Mouse (Mus musculus) stomach, embryonic 14.5 days (tissue): Measurements from ENCODE around the gene Tmem50b. TPM values are rescaled to one million over a fixed set of nuclear protein-coding genes. Genes with fewer than 3 reads are reported as not detected.
"Not testable (repeated sequence)": the region's sequence is repeated elsewhere in the genome, so short reads cannot be mapped to it uniquely, and the experiment has no call there.

ENCODE experiments used
- ATAC-seq: fragments of 200-750 bp; cut with Nextera tagmentation; 2 replicates; pipeline ENCODE4 v1.8.0; 2017; ENCODE audit warnings: low read depth, moderate TSS enrichment; ENCODE audit not compliant: insufficient number of reproducible peaks, insufficient read depth, low FRiP score
- H3K27ac ChIP-seq: fragments of 300-500 bp; sonication (generic); 2 replicates; pipeline ENCODE4 v1.5.1; 2014; ENCODE audit warnings: mild to moderate bottlenecking, low read length, moderate library complexity, mixed read lengths
- H3K27me3 ChIP-seq: fragments of 300-500 bp; sonication (generic); 2 replicates; pipeline ENCODE4 v1.6.1; 2014; ENCODE audit warnings: low read length, control low read depth, mixed read lengths; ENCODE audit not compliant: control insufficient read depth, insufficient read depth
- H3K36me3 ChIP-seq: fragments of 300-500 bp; sonication (generic); 2 replicates; pipeline ENCODE4 v1.6.1; 2014; ENCODE audit warnings: mild to moderate bottlenecking, control low read depth, low read length, moderate library complexity, mixed read lengths; ENCODE audit not compliant: control insufficient read depth, insufficient read depth
- H3K4me1 ChIP-seq: fragments of 300-500 bp; sonication (generic); 2 replicates; pipeline ENCODE4 v1.6.1; 2014; ENCODE audit warnings: low read length, control low read depth, mixed read lengths; ENCODE audit not compliant: control insufficient read depth, insufficient read depth
- H3K4me2 ChIP-seq: fragments of 300-500 bp; sonication (generic); replicated peaks from 2 replicates; pipeline ENCODE4 v1.6.1; 2014; ENCODE audit warnings: low read depth, low read length, control low read depth
- H3K4me3 ChIP-seq: fragments of 300-500 bp; sonication (generic); 2 replicates; pipeline ENCODE4 v1.5.1; 2014; ENCODE audit warnings: low read depth, low read length, control low read depth
- H3K9ac ChIP-seq: fragments of 300-500 bp; sonication (generic); replicated peaks from 2 replicates; pipeline ENCODE4 v1.6.1; 2014; ENCODE audit warnings: low read depth, mild to moderate bottlenecking, control low read depth, low read length, moderate library complexity, mixed read lengths
- H3K9me3 ChIP-seq: fragments of 300-500 bp; sonication (generic); 2 replicates; pipeline ENCODE4 v1.6.1; 2016; ENCODE audit warnings: low read depth, low read length, control low read depth; ENCODE audit not compliant: control insufficient read depth
- WGBS: fragments of 180-500 bp; shearing (Covaris S2); extraction: QIAGEN DNeasy Blood & Tissue Kit; methylation state at CpG from one replicate; pipeline ENCODE4 v1.1.7; 2014; 5-methylcytosine and 5-hydroxymethylcytosine counted together
- polyA plus RNA-seq: library from polyadenylated mRNA; unstranded; fragments of >200 nt; fragmentation: Nextera tagmentation; extraction: Ambion mirVana; gene quantifications from 2 replicates; pipeline ENCODE4 v1.2.1, GENCODE M21; 2014

The Tmem50b gene
- polyA plus RNA-seq, 1 experiment from 2014 or later = 29.7 TPM

DNA sequence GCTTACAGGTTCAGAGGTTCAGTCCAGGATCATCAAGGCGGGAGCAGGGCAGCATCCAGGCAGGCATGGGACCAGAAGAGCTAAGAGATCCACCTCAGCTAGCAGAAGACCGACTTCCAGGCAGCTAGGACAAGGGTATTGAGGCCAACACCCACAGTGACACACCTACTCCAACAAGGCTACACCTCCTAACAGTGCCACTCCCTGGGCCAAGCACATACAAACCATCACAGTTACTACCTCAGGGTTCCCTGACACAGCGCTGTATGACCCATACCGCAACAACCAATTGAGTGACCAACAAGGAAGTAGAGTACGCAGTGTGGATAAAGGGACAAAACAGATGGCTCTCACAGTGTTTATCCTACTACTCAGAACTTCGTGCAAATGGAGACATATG is 61.2 kb downstream of the Tmem50b start:
- H3K36me3 ChIP-seq = no peaks in the 10 kb centered on the region
- H3K4me1 ChIP-seq = no peaks in the 10 kb centered on the region
- H3K27me3 ChIP-seq = no peaks in the 10 kb centered on the region
- no peak overlapping the region for H3K4me2 ChIP-seq
- H3K27ac ChIP-seq = no peak overlapping the region
- WGBS = 84% methylated on average over 6 of the region's 6 CpGs
- H3K9me3 ChIP-seq = no peaks in the 10 kb centered on the region
- ATAC-seq = no peak
- no peak overlapping the region for H3K4me3 ChIP-seq
- H3K9ac ChIP-seq = no peak overlapping the region

DNA sequence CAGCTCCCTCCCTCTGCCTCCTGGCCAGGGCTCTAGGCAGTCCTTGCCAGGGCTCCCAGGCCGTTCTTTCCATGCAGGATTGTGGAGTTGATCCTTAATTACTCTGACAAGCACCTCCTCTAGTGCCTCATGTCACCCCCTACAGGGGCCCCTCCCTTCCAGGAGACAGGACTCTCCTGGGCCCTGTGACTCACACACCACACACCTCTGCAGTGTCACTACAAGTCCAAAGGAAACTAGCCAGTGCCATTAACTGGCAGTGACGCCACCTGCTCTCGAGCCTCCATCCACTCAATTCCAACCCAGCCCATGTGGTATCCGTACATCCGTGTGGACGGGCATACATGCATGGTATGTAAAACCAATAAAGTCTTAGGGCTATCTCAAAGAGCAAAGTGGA is 62.7 kb downstream of the Tmem50b start:
- no peaks in the 10 kb centered on the region for H3K9me3 ChIP-seq
- ATAC-seq = no peak
- H3K4me2 ChIP-seq = no peak overlapping the region
- 77% methylated on average over 6 of the region's 6 CpGs for WGBS
- no peak overlapping the region for H3K4me3 ChIP-seq
- H3K4me1 ChIP-seq = no peaks in the 10 kb centered on the region
- H3K27me3 ChIP-seq = no peaks in the 10 kb centered on the region
- no peaks in the 10 kb centered on the region for H3K36me3 ChIP-seq
- H3K9ac ChIP-seq = no peak overlapping the region
- H3K27ac ChIP-seq = no peak overlapping the region

DNA sequence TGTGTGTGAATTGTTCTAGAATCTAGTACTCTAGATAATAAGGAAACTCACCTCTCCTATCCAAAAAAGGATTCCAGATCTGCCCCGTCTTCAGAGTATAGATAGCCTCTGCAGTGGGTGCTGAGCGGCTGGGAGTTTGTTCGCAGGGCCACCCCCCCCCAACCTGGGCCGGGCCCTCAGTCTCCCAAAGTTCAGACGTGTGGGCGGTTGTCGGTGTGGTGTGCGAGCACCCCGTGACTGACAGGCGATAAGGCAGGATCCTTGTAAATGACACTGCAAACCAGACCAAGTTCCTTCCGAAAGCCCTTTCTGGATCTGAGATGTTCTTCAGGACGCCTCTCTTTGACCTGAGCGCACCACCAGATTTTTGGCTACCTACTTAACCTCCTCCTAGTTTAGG is 63.1 kb downstream of the Tmem50b start:
- no peaks in the 10 kb centered on the region for H3K27me3 ChIP-seq
- H3K36me3 ChIP-seq = no peaks in the 10 kb centered on the region
- H3K4me1 ChIP-seq = no peaks in the 10 kb centered on the region
- H3K27ac ChIP-seq = no peak overlapping the region
- H3K4me2 ChIP-seq = no peak overlapping the region
- no peak overlapping the region for H3K4me3 ChIP-seq
- peak; percentile 81 for ATAC-seq
- no peaks in the 10 kb centered on the region for H3K9me3 ChIP-seq
- H3K9ac ChIP-seq = no peak overlapping the region
- WGBS = 61% methylated on average over 13 of the region's 13 CpGs

DNA sequence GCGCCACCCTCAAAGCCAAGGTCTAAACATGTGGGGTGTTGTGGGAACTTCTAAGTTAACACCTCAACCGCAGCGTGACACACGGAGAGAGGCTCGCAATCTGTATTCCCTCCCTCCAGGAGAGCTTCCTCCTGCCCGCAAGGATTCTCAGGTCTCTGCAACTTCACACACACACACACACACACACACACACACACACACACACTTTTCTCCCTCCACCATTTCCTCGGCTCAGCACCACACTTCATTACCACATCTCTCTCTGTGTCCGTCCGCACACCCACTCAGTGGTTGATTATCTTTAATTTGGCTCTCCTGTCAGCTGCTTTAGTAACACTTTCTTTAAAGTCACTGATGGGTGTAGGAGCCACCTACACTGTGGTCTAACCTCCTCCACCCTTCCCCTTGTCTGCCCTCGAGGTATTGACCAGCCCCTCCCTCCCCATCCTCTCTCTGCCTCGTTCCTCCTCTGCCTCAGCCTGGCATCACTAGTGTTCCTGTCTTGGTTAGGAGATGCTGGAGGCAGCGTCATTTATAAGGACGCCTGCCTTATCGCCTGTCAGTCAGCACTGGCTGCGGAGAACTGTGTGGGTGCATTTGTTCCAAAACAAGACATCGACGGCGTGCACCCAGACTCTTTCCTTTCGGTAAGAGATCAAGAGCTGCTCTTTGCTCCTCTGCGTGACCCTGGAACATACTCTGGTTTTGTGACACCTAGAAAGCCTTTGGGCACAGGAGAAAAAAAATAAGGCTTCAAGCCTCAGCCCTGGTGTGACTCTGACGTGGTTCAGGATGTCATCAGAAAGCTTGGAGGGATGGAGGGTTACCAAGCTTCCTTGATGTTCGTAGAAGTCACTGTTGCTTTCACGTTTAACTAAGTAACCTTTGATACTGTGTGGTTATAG is 64.3 kb downstream of the Tmem50b start:
- ATAC-seq = no peak
- Histone ChIP-seq H3K4me3 (no peak overlapping the region), H3K27me3 (no peaks in the 10 kb centered on the region), H3K4me1 (no peaks in the 10 kb centered on the region), H3K9me3 (no peaks in the 10 kb centered on the region), H3K9ac (no peak overlapping the region), H3K27ac (no peak overlapping the region), H3K4me2 (no peak overlapping the region), H3K36me3 (no peaks in the 10 kb centered on the region)
- 59% methylated on average over 23 of the region's 23 CpGs for WGBS

DNA sequence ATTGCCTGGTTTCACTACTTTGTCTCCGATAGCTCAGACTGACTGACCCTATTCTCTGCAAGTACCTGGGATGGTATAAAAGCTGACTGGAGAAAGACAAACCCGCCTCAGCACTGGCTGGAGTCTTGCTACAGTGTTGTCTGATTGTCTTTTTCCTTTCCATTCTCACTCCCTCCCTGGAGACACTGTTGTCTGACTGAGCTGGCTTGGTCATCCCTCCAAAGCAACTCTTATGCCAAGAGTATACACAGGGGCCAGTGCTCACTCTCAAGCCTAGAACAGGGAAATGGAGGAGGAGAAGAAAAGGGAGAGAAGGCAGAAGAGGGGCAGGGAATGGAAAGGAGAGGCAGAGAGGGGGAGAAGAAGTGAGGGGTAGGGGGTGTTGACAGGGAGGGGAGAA is 65.2 kb downstream of the Tmem50b start:
- Histone ChIP-seq H3K27me3 (no peaks in the 10 kb centered on the region), H3K36me3 (no peaks in the 10 kb centered on the region), H3K9me3 (no peaks in the 10 kb centered on the region), H3K4me2 (no peak overlapping the region), H3K9ac (no peak overlapping the region), H3K27ac (no peak overlapping the region), H3K4me1 (no peaks in the 10 kb centered on the region), H3K4me3 (no peak overlapping the region)
- no peak for ATAC-seq
- WGBS = 44% methylated on average over 2 of the region's 2 CpGs

DNA sequence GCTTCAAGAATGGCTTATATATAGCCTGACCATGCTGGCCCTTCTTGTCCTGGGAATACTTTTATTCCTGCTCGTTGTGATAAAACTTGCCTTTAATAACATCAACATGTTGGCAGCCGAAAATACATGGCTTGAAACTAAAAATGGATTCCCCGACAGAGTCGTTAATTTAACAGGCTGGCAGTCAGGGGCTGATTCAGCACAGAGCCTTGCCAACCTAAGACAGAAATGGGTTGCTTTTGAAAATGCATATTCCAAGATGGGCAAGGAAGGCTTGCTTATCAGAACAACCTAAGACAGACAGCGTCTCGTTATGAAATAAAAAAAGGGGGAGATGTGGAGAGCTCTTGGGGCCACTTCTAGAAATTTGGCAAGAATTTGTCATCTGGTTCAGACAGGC is 65.7 kb downstream of the Tmem50b start:
- Histone ChIP-seq H3K36me3 (no peaks in the 10 kb centered on the region), H3K4me2 (no peak overlapping the region), H3K9me3 (no peaks in the 10 kb centered on the region), H3K9ac (no peak overlapping the region), H3K4me1 (no peaks in the 10 kb centered on the region), H3K27ac (no peak overlapping the region), H3K4me3 (no peak overlapping the region), H3K27me3 (no peaks in the 10 kb centered on the region)
- ATAC-seq = no peak
- 75% methylated on average over 6 of the region's 6 CpGs for WGBS

DNA sequence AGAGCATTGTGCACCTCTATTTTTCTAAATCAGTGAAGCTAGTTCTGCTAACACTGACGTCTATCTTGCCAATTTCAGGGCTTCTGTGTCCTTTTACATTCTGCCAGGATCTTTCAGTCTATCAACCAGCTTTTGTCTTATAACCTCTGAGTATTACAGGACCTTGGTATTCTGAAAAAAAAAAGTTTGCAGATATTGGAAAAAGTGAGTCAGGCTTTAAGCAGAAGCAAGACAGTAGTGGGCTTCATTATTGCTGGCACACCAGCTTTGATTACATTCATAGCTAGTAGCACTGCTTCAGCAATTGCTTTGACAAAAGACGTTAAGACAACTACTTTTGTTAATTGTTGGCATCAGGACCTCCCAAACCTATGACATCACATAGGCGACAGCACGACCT is 66.8 kb downstream of the Tmem50b start:
- not testable (repeated sequence) for H3K27me3 ChIP-seq, H3K4me2 ChIP-seq, H3K4me3 ChIP-seq, H3K9me3 ChIP-seq, ATAC-seq, H3K9ac ChIP-seq, H3K36me3 ChIP-seq, H3K27ac ChIP-seq, H3K4me1 ChIP-seq
- 84% methylated on average over 4 of the region's 4 CpGs for WGBS

DNA sequence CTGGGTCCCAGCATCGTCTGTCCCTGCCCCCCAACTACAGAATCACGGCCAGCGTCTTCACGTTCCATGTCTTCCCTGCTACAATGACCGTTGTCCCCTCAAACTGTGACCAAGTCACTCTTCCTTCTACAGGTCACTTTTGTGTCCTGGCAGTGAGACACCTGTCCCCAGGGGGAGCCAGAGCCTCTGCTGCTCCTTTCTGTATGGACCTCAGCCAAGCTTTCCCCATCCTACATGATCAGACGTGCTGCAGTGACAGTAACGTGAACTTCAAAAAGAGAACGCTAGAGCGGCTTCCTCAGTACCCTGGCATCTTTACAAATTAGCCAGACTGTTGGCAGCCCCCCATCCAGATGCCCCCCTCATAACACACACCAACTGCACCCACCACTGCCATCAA is 69.0 kb downstream of the Tmem50b start:
- ATAC-seq = no peak
- no peak overlapping the region for H3K9ac ChIP-seq
- 81% methylated on average over 9 of the region's 9 CpGs for WGBS
- no peaks in the 10 kb centered on the region for H3K27me3 ChIP-seq
- H3K9me3 ChIP-seq = no peaks in the 10 kb centered on the region
- H3K27ac ChIP-seq = no peak overlapping the region
- no peak overlapping the region for H3K4me2 ChIP-seq
- H3K4me1 ChIP-seq = no peaks in the 10 kb centered on the region
- H3K36me3 ChIP-seq = no peaks in the 10 kb centered on the region
- no peak overlapping the region for H3K4me3 ChIP-seq

DNA sequence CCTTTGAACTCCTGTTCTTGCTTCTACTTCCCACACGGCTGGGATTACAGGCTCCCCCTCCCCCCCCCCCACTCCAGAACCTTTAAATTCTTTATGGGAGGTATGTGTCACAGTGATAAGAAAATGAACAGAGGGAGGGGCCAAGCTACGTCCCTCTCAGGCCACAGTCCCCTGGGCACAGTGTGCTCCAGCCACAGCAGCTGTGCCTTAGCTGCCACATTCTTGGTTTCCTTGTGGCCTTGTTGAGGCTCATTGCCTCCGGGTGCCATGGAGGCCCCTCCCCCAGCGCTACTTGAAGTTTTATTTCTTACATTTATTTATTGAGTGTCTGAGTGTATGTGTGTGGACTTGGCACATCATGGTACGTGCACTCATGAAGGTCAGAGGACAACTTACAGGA is 70.1 kb downstream of the Tmem50b start:
- Histone ChIP-seq H3K9me3 (no peaks in the 10 kb centered on the region), H3K4me3 (no peak overlapping the region), H3K4me2 (no peak overlapping the region), H3K27ac (no peak overlapping the region), H3K9ac (no peak overlapping the region), H3K27me3 (no peaks in the 10 kb centered on the region), H3K4me1 (no peaks in the 10 kb centered on the region), H3K36me3 (no peaks in the 10 kb centered on the region)
- 0 out of 2 replicates have a peak, but pooled peaks have one; percentile 37 for ATAC-seq
- 43% methylated on average over 5 of the region's 5 CpGs for WGBS
